Mouse (Mus musculus) bone marrow macrophage, adult 2 months (primary cell): ENCODE results near the gene Tmem102. TPM values are rescaled to one million over a fixed set of nuclear protein-coding genes. Genes with fewer than 3 reads are reported as not detected.

ENCODE experiments used
- H3K27ac ChIP-seq: 2 replicates; pipeline ENCODE4 v1.5.1; 2012; ENCODE audit warnings: low read depth, low read length; ENCODE audit not compliant: insufficient read depth
- H3K4me1 ChIP-seq: 2 replicates; pipeline ENCODE4 v1.6.1; 2012; ENCODE audit warnings: low read length; ENCODE audit not compliant: control insufficient read depth, insufficient read depth
- H3K4me3 ChIP-seq: 2 replicates; pipeline ENCODE4 v1.5.1; 2012; ENCODE audit warnings: mild to moderate bottlenecking, low read length, moderate library complexity; ENCODE audit not compliant: insufficient read depth
- CTCF ChIP-seq: IDR thresholded peaks from 2 replicates; pipeline ENCODE4 v1.5.1; 2012; ENCODE audit warnings: low read depth, mild to moderate bottlenecking, low read length, moderate library complexity
- POLR2A ChIP-seq: IDR thresholded peaks from 2 replicates; pipeline ENCODE4 v1.6.1; 2012; ENCODE audit warnings: mild to moderate bottlenecking, low read depth, low read length, borderline replicate concordance
- polyA plus RNA-seq: library from polyadenylated mRNA; stranded (reverse); fragments of >200 nt; gene quantifications from 2 replicates; pipeline ENCODE4 v1.2.4, GENCODE M21; 2012; ENCODE audit not compliant: missing spikeins, insufficient read depth, insufficient read length

Tmem102 gene
- polyA plus RNA-seq = not detected in 2 replicates

DNA sequence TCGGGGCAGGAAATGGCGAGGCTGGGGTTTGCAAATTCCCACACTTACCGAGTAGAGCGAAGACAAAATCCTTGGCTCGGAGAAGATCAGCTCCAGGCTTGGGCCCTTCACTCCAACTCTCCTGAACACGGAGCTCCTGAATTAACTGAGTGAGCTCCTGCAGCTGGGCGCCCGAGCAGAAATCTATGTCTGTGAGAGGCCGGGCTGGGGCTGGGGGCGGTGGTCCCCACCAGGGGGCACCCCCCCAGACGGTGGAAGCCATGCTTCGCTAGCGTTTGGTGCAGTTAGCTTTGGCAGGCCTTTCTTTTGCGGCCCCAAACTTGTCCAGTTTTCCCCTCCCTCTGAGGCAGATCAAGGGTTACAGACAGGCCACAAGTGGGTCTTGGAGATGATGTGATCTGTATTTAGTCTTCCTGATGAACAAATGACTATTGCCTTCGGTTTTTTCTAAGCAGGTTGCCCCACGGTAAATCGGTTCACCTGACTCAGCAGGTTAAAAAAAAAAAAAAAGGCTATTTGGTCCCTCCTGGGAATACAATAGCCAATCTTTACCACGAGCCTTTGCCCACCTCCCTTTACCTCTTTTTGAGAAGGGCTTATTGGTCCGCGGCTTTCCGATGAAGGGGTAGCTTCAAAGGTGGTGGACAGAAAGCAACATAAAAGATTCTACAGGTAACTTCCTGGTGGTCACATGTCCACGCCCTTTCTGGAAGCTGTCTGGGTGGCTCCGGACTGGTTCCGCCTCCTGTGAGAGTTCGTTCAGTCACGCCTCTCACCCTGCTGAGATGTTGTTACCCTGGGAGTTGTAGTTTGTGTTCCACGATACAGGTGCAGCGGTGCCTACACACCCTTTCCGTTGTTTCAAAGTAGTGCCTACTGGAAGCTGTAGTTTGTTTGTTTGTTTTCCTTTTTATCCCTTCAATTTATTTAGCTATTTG is at the start of gene Tmem102:
Tmem102 (minus strand) TSS at position 653 of the 938 bp plus-strand sequence.
- Histone ChIP-seq H3K4me1 (peaks cover 3% of the 10 kb centered on the region; the same call in 1 of the 2 replicates), H3K27ac (no peak within 1 kb of the TSS), H3K4me3 (no peak within 1 kb of the TSS)
- no peak for TF ChIP-seq POLR2A
- TF ChIP-seq CTCF = no peak

DNA sequence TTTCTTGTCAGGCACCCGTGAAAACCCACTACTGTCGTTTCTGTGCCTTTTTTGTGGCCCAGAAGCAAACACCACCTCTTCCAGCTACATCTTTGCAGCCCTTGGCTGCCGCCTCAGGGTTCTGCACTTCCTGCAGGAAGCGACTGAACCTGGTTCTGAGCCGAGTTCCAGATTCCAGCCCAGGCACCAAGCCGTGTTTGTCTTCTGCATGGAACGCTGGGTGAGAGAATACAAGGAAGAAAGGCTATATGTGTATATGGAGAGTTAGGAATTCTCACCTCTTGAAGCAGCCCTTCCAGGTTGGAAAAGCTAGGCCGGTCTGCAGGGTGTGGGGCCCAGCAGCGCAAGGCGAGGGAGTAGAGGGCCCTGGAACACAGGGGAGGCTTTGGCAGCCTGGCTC is 49.3 kb upstream of the Tmem102 start:
- Histone ChIP-seq H3K4me3 (no peak overlapping the region), H3K4me1 (peaks cover 4% of the 10 kb centered on the region), H3K27ac (no peak overlapping the region)
- no peak for TF ChIP-seq CTCF
- no peak for TF ChIP-seq POLR2A

DNA sequence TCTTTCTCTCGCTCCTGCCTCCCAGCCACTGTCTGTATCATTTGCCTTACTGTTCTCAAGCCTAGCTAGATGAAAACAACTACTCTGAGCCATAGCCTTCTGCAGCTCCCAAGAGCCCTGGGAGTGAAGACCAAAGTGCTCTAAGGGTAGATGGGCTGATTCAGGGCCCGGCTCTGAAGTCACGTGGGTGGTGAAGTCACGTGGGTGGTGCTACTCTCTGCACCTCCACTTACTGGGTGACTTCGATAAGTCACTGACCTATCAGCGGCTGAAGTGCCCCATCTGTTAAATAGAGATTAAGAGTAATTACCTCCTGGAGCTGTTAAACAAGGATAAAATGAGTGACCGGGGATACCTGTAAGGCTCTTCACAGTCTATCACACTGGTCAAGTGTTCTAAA is 48.6 kb upstream of the Tmem102 start:
- no peak for TF ChIP-seq CTCF
- no peak for TF ChIP-seq POLR2A
- no peak overlapping the region for H3K4me3 ChIP-seq
- no peak overlapping the region for H3K27ac ChIP-seq
- peaks cover 9% of the 10 kb centered on the region for H3K4me1 ChIP-seq

DNA sequence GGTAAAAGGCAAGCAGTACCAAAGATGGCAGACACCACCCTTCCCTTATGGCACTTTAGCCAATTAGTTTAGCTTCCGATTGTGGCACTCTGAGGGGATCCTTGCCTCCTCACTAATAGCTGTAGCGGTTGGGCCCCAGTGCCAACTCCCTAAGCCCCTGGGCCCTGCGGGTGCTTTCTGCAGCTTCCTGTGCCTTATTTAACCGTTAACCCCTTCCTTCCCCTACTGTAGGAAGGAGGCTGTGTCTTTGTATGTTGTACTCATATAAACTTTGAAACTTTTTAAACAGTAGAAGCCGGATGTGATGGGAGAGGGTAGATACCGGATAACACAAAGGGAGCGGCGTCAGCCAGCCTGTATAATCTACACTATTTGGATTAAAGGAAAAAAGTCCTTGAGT is 45.3 kb upstream of the Tmem102 start:
- H3K27ac ChIP-seq = no peak overlapping the region
- no peak overlapping the region for H3K4me3 ChIP-seq
- TF ChIP-seq POLR2A (no peak), CTCF (no peak)
- H3K4me1 ChIP-seq = peaks cover 20% of the 10 kb centered on the region

DNA sequence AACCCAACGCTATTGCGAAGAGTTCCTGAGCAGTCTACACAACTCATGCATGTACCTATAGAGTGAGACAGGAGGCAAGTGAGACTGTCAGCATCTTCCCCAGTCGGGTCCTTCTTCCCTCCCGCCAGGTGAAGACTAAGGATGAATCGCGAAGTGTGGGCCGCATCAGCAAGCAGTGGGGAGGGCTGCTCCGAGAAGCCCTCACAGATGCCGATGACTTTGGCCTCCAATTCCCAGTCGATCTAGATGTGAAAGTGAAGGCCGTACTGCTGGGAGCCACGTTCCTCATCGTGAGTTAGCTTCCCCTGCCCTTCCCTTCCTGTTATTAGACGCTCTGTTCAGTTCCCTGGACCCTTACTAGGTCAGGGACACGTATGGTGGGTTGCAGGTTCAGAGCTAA is 44.5 kb upstream of the Tmem102 start:
- peaks cover 27% of the 10 kb centered on the region for H3K4me1 ChIP-seq
- H3K27ac ChIP-seq = peak overlapping the region; percentile 65
- TF ChIP-seq POLR2A (no peak), CTCF (no peak)
- no peak overlapping the region for H3K4me3 ChIP-seq

- peak overlapping the region; percentile 65 for H3K27ac ChIP-seq
- peaks cover 27% of the 10 kb centered on the region for H3K4me1 ChIP-seq
- no peak overlapping the region; the same call in 1 of the 2 replicates for H3K4me3 ChIP-seq
- no peak for TF ChIP-seq POLR2A
- TF ChIP-seq CTCF = no peak
Measured at GRCm38 (mm10) chr11:69849128-69849527, 43.7 kb upstream of the Tmem102 start.

DNA sequence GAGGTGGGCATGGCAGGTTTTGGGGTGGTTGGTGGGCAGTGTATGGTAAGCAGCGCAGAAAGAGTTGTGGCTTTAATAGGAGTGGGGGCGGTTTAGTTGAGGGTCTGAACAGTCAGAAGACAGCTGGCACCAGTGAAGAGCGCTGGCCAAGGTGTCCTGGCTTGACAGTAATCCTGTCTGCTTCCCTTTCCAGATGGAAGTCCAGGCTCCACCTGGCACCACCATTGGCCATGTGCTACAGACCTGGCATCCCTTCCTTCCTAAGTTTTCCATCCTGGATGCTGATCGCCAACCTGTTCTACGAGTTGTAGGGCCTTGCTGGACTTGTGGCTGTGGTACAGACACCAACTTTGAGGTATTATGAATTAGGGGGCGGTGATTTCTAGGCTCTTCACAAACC is 42.6 kb upstream of the Tmem102 start:
- Histone ChIP-seq H3K4me3 (no peak overlapping the region), H3K4me1 (peaks cover 31% of the 10 kb centered on the region), H3K27ac (no peak overlapping the region)
- no peak for TF ChIP-seq POLR2A
- TF ChIP-seq CTCF = no peak

DNA sequence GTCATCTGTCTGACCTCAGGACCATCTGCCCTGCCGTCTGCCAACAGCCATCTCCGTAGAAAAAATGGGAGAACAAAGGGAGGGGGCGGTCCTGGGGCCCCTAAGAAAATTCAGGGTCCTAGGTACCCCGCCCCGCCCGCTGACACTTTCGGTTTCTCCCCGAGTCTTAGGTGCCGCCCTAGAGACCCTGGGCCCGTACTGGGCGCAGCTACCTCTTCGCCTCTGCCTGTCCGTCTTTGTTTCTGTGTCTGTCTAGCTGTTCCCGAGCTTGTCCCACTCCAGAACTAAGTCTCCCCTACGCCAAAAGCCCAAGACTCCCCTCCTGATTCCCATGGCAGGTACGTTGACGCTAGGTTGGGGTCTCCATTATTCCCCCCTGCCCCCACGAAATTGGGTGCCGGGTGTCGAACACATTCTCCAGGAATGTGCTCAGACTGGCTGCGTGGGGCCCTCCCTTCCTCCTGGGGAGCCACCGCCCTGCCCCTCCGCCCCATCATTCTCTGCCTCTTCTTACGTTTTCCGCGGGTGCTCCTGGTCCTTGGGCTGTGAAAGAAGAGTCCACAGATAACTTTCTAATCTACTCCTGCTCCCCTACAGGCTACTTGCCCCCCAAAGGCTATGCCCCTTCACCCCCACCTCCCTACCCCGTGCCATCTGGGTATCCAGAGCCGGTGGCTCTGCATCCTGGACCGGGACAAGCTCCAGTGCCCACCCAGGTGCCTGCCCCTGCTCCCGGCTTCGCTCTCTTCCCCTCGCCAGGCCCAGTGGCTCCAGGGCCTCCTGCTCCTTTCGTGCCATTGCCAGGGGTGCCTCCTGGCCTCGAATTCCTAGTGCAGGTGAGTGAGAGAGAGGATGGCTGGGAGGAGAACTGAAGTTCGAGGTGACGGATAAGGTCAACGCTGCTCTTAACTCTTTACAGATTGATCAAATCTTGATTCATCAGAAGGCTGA is 41.6 kb upstream of the Tmem102 start:
- TF ChIP-seq POLR2A = no peak
- TF ChIP-seq CTCF = no peak
- H3K4me3 ChIP-seq = peak overlapping the region; percentile 69
- H3K4me1 ChIP-seq = peaks cover 35% of the 10 kb centered on the region
- H3K27ac ChIP-seq = no peak overlapping the region

GRCm38 (mm10) chr11:69846198-69846680 is 40.8 kb upstream of the Tmem102 start, which contains the start of gene Plscr3:
Gene Plscr3, plus strand, starts transcription at chr11:69846376.
- H3K4me3 ChIP-seq = peak within 1 kb of the TSS; percentile 69
- TF ChIP-seq POLR2A (no peak), CTCF (no peak)
- peak within 1 kb of the TSS; percentile 72 for H3K27ac ChIP-seq
- peaks cover 35% of the 10 kb centered on the region for H3K4me1 ChIP-seq
